Mouse (Mus musculus): ENCODE data around the gene Lyzl4.

- no peak for TF ChIP-seq CTCF (IDR thresholded peaks at IDR 0.05; ENCODE audit: borderline replicate concordance, insufficient read depth, low read depth, low read length)
- no peak for TF ChIP-seq POLR2A (IDR thresholded peaks at IDR 0.05; ENCODE audit: borderline replicate concordance, insufficient read depth, low read length)
These were observed 113.1 kb downstream of the Lyzl4 start for GRCm38 (mm10) chr9:121528605-121529357.

All from cerebellum, adult 2 months (tissue).